Mouse (Mus musculus): ENCODE data around the gene Zfp879. TPM values are rescaled to one million over a fixed set of nuclear protein-coding genes. Genes with fewer than 3 reads are reported as not detected.
A peak's percentile ranks its signal among the peaks of the same experiment; 100 is the strongest.

Gene Zfp879
- total and polyA plus RNA-seq, 3 experiments, result not detected

GRCm38 (mm10) chr11:50827010-50827953 is 14.1 kb downstream of the Zfp879 start, which contains the start of gene Zfp354c:
Gene Zfp354c (minus strand): TSS chr11:50827724.
- H3K4me3 ChIP-seq (replicated peaks in 1 of 3; ENCODE audit: low read depth in 2 of 3, low read length in 2 of 3, poor library complexity in 1 of 3), result peak within 1 kb of the TSS; percentile 57 to 96 (median 65)
- in situ Hi-C loops (cut with MboI; ENCODE audit: low pct_ligation_motif_present, low pct_unique_long_range_greater_than_20kb, low sequenced_read_pairs) (no loop called here), dilution Hi-C loops (cut with MboI; ENCODE audit: extremely low pct_ligation_motif_present, extremely low pct_unique_long_range_greater_than_20kb, low sequenced_read_pairs) (no loop called here)
- peak within 1 kb of the TSS; percentile 62 for H3K9ac ChIP-seq (ENCODE audit: insufficient read depth, low read depth)
- no peak within 1 kb of the TSS for H3K27ac ChIP-seq (ENCODE audit: insufficient read depth, low read depth)
- peaks cover under 1% of the 10 kb centered on the region for H3K9me3 ChIP-seq (replicated peaks; ENCODE audit: low read length)
- peaks cover 0 to 4% of the 10 kb centered on the region in 2 experiments for H3K36me3 ChIP-seq (replicated peaks in 1 of 2; ENCODE audit: control insufficient read depth in 1 of 2, insufficient read depth in 1 of 2, low read length in 1 of 2)
- H3K79me2 ChIP-seq (replicated peaks; ENCODE audit: control insufficient read depth, extremely low read depth, insufficient read depth, poor library complexity, severe bottlenecking), result no peaks in the 10 kb centered on the region
- TF ChIP-seq E2F4 (IDR thresholded peaks at IDR 0.05; ENCODE audit: insufficient replicate concordance, low read depth, low read length), result no peak
- no peak for TF ChIP-seq JUND (conservative IDR thresholded peaks at IDR 0.05; ENCODE audit: low read depth, low read length)
- TF ChIP-seq CHD1 (IDR thresholded peaks at IDR 0.05; ENCODE audit: low read depth, low read length), result no peak
- TF ChIP-seq PAX5 (IDR thresholded peaks at IDR 0.05; ENCODE audit: low read length), result no peak
- TF ChIP-seq ZMIZ1 (IDR thresholded peaks at IDR 0.05; ENCODE audit: low read depth, low read length), result peak; percentile 74; the same call in 1 of the 2 replicates
- TF ChIP-seq KAT2A (IDR thresholded peaks at IDR 0.05; ENCODE audit: insufficient replicate concordance, low read length), result peak; percentile 96; the same call in 1 of the 2 replicates
- TF ChIP-seq ELF1 (IDR thresholded peaks at IDR 0.05; ENCODE audit: low read depth, low read length), result peak; percentile 63
- TF ChIP-seq RCOR1 (conservative IDR thresholded peaks at IDR 0.05; ENCODE audit: low read depth, low read length), result no peak
- TF ChIP-seq NRF1 (IDR thresholded peaks at IDR 0.05; ENCODE audit: low read depth, low read length), result peak; percentile 47
- TF ChIP-seq JUN (IDR thresholded peaks at IDR 0.05; ENCODE audit: insufficient read depth, low read depth, low read length), result no peak
- TF ChIP-seq NELFE (IDR thresholded peaks at IDR 0.05; ENCODE audit: low read depth, low read length), result peak; percentile 88
- no peak for TF ChIP-seq SMC3 (IDR thresholded peaks at IDR 0.05; ENCODE audit: low read depth, low read length)
- no peak for TF ChIP-seq CTCF (conservative IDR thresholded peaks at IDR 0.05 in 1 of 2, IDR thresholded peaks at IDR 0.05 in 1 of 2; ENCODE audit: low read depth in 2 of 2, low read length in 2 of 2)
- peak; percentile 53; the same call in 1 of the 2 replicates for TF ChIP-seq IRF4 (IDR thresholded peaks at IDR 0.05; ENCODE audit: low read depth, low read length)
- TF ChIP-seq MAZ (IDR thresholded peaks at IDR 0.05; ENCODE audit: low read depth, low read length), result no peak
- peak; percentile 72 for TF ChIP-seq TBP (conservative IDR thresholded peaks at IDR 0.05; ENCODE audit: low read depth, low read length)
- TF ChIP-seq GABPA (IDR thresholded peaks at IDR 0.05; ENCODE audit: insufficient replicate concordance, low read depth, low read length), result peak; percentile 73; the same call in 1 of the 2 replicates
- no peak for TF ChIP-seq EP300 (IDR thresholded peaks at IDR 0.05; ENCODE audit: low read length)
- TF ChIP-seq ETS1 (conservative IDR thresholded peaks at IDR 0.05; ENCODE audit: low read depth, low read length), result no peak
- TF ChIP-seq RAD21 (IDR thresholded peaks at IDR 0.05; ENCODE audit: low read depth, low read length), result no peak; the same call in none of the 2 replicates
- TF ChIP-seq MAX (IDR thresholded peaks at IDR 0.05; ENCODE audit: low read length), result peak; percentile 49; the same call in 1 of the 2 replicates
- peak; percentile 53; the same call in 1 of the 2 replicates for TF ChIP-seq MYC (IDR thresholded peaks at IDR 0.05; ENCODE audit: low read depth, low read length)
- no peak for TF ChIP-seq CHD2 (IDR thresholded peaks at IDR 0.05; ENCODE audit: low read length)
- TF ChIP-seq SIN3A (IDR thresholded peaks at IDR 0.05; ENCODE audit: low read length), result peak; percentile 57; the same call in 1 of the 2 replicates
- TF ChIP-seq BHLHE40 (IDR thresholded peaks at IDR 0.05; ENCODE audit: low read depth, low read length), result no peak
- TF ChIP-seq POLR2AphosphoS2 (IDR thresholded peaks at IDR 0.05; ENCODE audit: low read depth, low read length), result peak; percentile 57; the same call in 1 of the 2 replicates
- TF ChIP-seq MXI1 (IDR thresholded peaks at IDR 0.05; ENCODE audit: low read depth, low read length), result peak; percentile 43
- TF ChIP-seq TCF12 (IDR thresholded peaks at IDR 0.05; ENCODE audit: low read depth, low read length), result peak; percentile 80
- TF ChIP-seq POLR2A (IDR thresholded peaks at IDR 0.05; ENCODE audit: low read depth, low read length), result peak; percentile 83
- peak; percentile 75 for TF ChIP-seq MEF2A (IDR thresholded peaks at IDR 0.05; ENCODE audit: borderline replicate concordance, low read depth, low read length)
- no peak for TF ChIP-seq ZC3H11A (IDR thresholded peaks at IDR 0.05; ENCODE audit: low read depth, low read length)
- peak; percentile 100 for TF ChIP-seq HCFC1 (IDR thresholded peaks at IDR 0.05; ENCODE audit: low read depth, low read length)
- peak within 1 kb of the TSS; percentile 98 for H3K4me2 ChIP-seq (ENCODE audit: insufficient read depth, low read depth, poor library complexity, severe bottlenecking)
- peak; percentile 85 for DNase-seq (ENCODE audit: extremely low read depth)
- H3K4me1 ChIP-seq (ENCODE audit: control insufficient read depth in 1 of 2, insufficient read depth in 2 of 2), result peaks cover 3 to 13% of the 10 kb centered on the region in 2 experiments; a peak in 3 of 4 replicates
- no peaks in the 10 kb centered on the region for H3K27me3 ChIP-seq (replicated peaks)

All from CH12.LX (cell line).